Mouse (Mus musculus) embryonic facial prominence, embryonic 11.5 days (tissue): ENCODE results near the gene Ext2. TPM values are rescaled to one million over a fixed set of nuclear protein-coding genes. Genes with fewer than 3 reads are reported as not detected.

Experiments
- ATAC-seq: fragments of 200-750 bp; cut with Nextera tagmentation; replicated peaks from 2 replicates; pipeline ENCODE4 v1.8.0; 2017; ENCODE audit warnings: low read depth; ENCODE audit not compliant: insufficient number of reproducible peaks, low FRiP score, low TSS enrichment
- DNase-seq: peaks from one replicate; pipeline ENCODE4 v3.0.0-alpha.2; 2015; ENCODE audit warnings: low spot score
- H3K27ac ChIP-seq: fragments of 300-500 bp; sonication (generic); replicated peaks from 2 replicates; pipeline ENCODE4 v1.5.1; 2014; ENCODE audit warnings: mild to moderate bottlenecking, low read depth, low read length, control low read depth
- H3K27me3 ChIP-seq: fragments of 300-500 bp; sonication (generic); 2 replicates; pipeline ENCODE4 v1.6.1; 2014; ENCODE audit warnings: mild to moderate bottlenecking, low read length, moderate library complexity, mixed read lengths; ENCODE audit not compliant: control insufficient read depth, insufficient read depth
- H3K36me3 ChIP-seq: fragments of 300-500 bp; sonication (generic); replicated peaks from 2 replicates; pipeline ENCODE4 v1.6.1; 2014; ENCODE audit warnings: low read depth, mild to moderate bottlenecking, low read length, moderate library complexity, mixed read lengths; ENCODE audit not compliant: control insufficient read depth, insufficient read depth
- H3K4me1 ChIP-seq: fragments of 300-500 bp; sonication (generic); 2 replicates; pipeline ENCODE4 v1.6.1; 2014; ENCODE audit warnings: low read length, mixed read lengths; ENCODE audit not compliant: control insufficient read depth, insufficient read depth
- H3K4me2 ChIP-seq: fragments of 300-500 bp; sonication (generic); 2 replicates; pipeline ENCODE4 v1.6.1; 2014; ENCODE audit warnings: low read depth, mild to moderate bottlenecking, control low read depth, low read length, moderate library complexity
- H3K4me3 ChIP-seq: fragments of 300-500 bp; sonication (generic); 2 replicates; pipeline ENCODE4 v1.5.1; 2014; ENCODE audit warnings: low read depth, low read length, control low read depth
- H3K9ac ChIP-seq: fragments of 300-500 bp; sonication (generic); replicated peaks from 2 replicates; pipeline ENCODE4 v1.6.1; 2014; ENCODE audit warnings: mild to moderate bottlenecking, control low read depth, low read length
- H3K9me3 ChIP-seq: fragments of 300-500 bp; sonication (generic); replicated peaks from 2 replicates; pipeline ENCODE4 v1.6.1; 2016; ENCODE audit warnings: mild to moderate bottlenecking, low read length, inconsistent platforms, mixed read lengths; ENCODE audit not compliant: control insufficient read depth
- WGBS: fragments of 180-500 bp; shearing (Covaris S2); extraction: QIAGEN DNeasy Blood & Tissue Kit; methylation state at CpG from one replicate; pipeline ENCODE4 v1.1.7; 2014; 5-methylcytosine and 5-hydroxymethylcytosine counted together
- polyA plus RNA-seq: library from polyadenylated mRNA; unstranded; fragments of >200 nt; fragmentation: Nextera tagmentation; extraction: Ambion mirVana; gene quantifications from 2 replicates; pipeline ENCODE4 v1.2.1, GENCODE M21; 2014

The Ext2 gene
- polyA plus RNA-seq, 1 experiment from 2014 or later = 70.1 TPM

GRCm38 (mm10) chr2:93713267-93713666, 109.1 kb downstream of the Ext2 start:
- no peaks in the 10 kb centered on the region for H3K36me3 ChIP-seq
- no peaks in the 10 kb centered on the region for H3K9me3 ChIP-seq
- H3K4me3 ChIP-seq = no peak overlapping the region
- ATAC-seq (no peak), DNase-seq (no peak)
- no peak overlapping the region for H3K9ac ChIP-seq
- H3K27ac ChIP-seq = no peak overlapping the region
- H3K4me2 ChIP-seq = no peak overlapping the region
- H3K27me3 ChIP-seq = no peaks in the 10 kb centered on the region
- H3K4me1 ChIP-seq = no peaks in the 10 kb centered on the region

GRCm38 (mm10) chr2:93711460-93711859, 110.9 kb downstream of the Ext2 start:
- Histone ChIP-seq H3K4me1 (peaks cover 2% of the 10 kb centered on the region; the same call in 1 of the 2 replicates), H3K4me3 (no peak overlapping the region), H3K27ac (no peak overlapping the region), H3K27me3 (no peaks in the 10 kb centered on the region), H3K9ac (no peak overlapping the region), H3K9me3 (no peaks in the 10 kb centered on the region), H3K4me2 (no peak overlapping the region), H3K36me3 (no peaks in the 10 kb centered on the region)
- no peak for DNase-seq
- 55% methylated on average over 3 of the region's 3 CpGs for WGBS
- no peak; the same call in 1 of the 2 replicates for ATAC-seq

- Histone ChIP-seq H3K4me2 (no peak overlapping the region), H3K4me1 (peaks cover 2% of the 10 kb centered on the region; the same call in 1 of the 2 replicates), H3K9ac (no peak overlapping the region), H3K4me3 (no peak overlapping the region), H3K36me3 (no peaks in the 10 kb centered on the region), H3K9me3 (no peaks in the 10 kb centered on the region), H3K27me3 (no peaks in the 10 kb centered on the region), H3K27ac (no peak overlapping the region)
- DNase-seq (no peak), ATAC-seq (no peak)
- WGBS = 66% methylated on average over 3 of the region's 3 CpGs
These were observed 112.7 kb downstream of the Ext2 start for GRCm38 (mm10) chr2:93709696-93710095.

- Histone ChIP-seq H3K4me2 (no peak overlapping the region), H3K36me3 (no peaks in the 10 kb centered on the region), H3K27ac (no peak overlapping the region), H3K27me3 (no peaks in the 10 kb centered on the region), H3K9me3 (no peaks in the 10 kb centered on the region), H3K9ac (no peak overlapping the region), H3K4me3 (no peak overlapping the region), H3K4me1 (peaks cover 2% of the 10 kb centered on the region; the same call in 1 of the 2 replicates)
- ATAC-seq (no peak), DNase-seq (no peak)
- WGBS = 90% methylated on average over 6 of the region's 6 CpGs
These were observed 113.1 kb downstream of the Ext2 start for GRCm38 (mm10) chr2:93709241-93709640.

GRCm38 (mm10) chr2:93706825-93707224, 115.5 kb downstream of the Ext2 start:
- no peaks in the 10 kb centered on the region for H3K36me3 ChIP-seq
- 90% methylated on average over 3 of the region's 3 CpGs for WGBS
- no peak overlapping the region for H3K27ac ChIP-seq

GRCm38 (mm10) chr2:93706407-93706806, 116.0 kb downstream of the Ext2 start:
- Histone ChIP-seq H3K9ac (no peak overlapping the region), H3K4me3 (no peak overlapping the region), H3K4me1 (peaks cover 2% of the 10 kb centered on the region; the same call in 1 of the 2 replicates), H3K36me3 (no peaks in the 10 kb centered on the region), H3K27me3 (no peaks in the 10 kb centered on the region), H3K9me3 (no peaks in the 10 kb centered on the region), H3K4me2 (no peak overlapping the region), H3K27ac (no peak overlapping the region)
- ATAC-seq (no peak), DNase-seq (no peak)
- 83% methylated on average over 2 of the region's 2 CpGs for WGBS

More at GRCm38 (mm10) chr2:93706825-93707224, 115.5 kb downstream of the Ext2 start:
- DNase-seq (no peak), ATAC-seq (no peak)
- no peak overlapping the region for H3K9ac ChIP-seq
- H3K27me3 ChIP-seq = no peaks in the 10 kb centered on the region
- H3K4me3 ChIP-seq = no peak overlapping the region
- H3K9me3 ChIP-seq = no peaks in the 10 kb centered on the region
- H3K4me1 ChIP-seq = peaks cover 2% of the 10 kb centered on the region; the same call in 1 of the 2 replicates
- H3K4me2 ChIP-seq = no peak overlapping the region

GRCm38 (mm10) chr2:93704195-93704594, 118.2 kb downstream of the Ext2 start:
- H3K27me3 ChIP-seq = no peaks in the 10 kb centered on the region
- no peak overlapping the region for H3K4me2 ChIP-seq
- 87% methylated on average over 4 of the region's 4 CpGs for WGBS
- ATAC-seq = no peak
- H3K36me3 ChIP-seq = no peaks in the 10 kb centered on the region
- no peaks in the 10 kb centered on the region for H3K9me3 ChIP-seq
- peaks cover 2% of the 10 kb centered on the region; the same call in 1 of the 2 replicates for H3K4me1 ChIP-seq
- no peak overlapping the region for H3K9ac ChIP-seq
- no peak for DNase-seq
- H3K4me3 ChIP-seq = no peak overlapping the region
- no peak overlapping the region for H3K27ac ChIP-seq

GRCm38 (mm10) chr2:93702936-93703926, 119.1 kb downstream of the Ext2 start:
- Histone ChIP-seq H3K4me2 (no peak overlapping the region), H3K4me3 (no peak overlapping the region), H3K4me1 (peaks cover 2% of the 10 kb centered on the region; the same call in 1 of the 2 replicates), H3K27ac (no peak overlapping the region), H3K27me3 (no peaks in the 10 kb centered on the region), H3K36me3 (no peaks in the 10 kb centered on the region), H3K9me3 (no peaks in the 10 kb centered on the region), H3K9ac (no peak overlapping the region)
- DNase-seq (no peak), ATAC-seq (no peak)
- 89% methylated on average over 19 of the region's 19 CpGs for WGBS
